Mouse (Mus musculus): Measurements from ENCODE around the gene Tada1. TPM values are rescaled to one million over a fixed set of nuclear protein-coding genes. Genes with fewer than 3 reads are reported as not detected.

Tada1 gene
- polyA plus RNA-seq, 1 experiment from 2014 or later, result 90.5 TPM

DNA sequence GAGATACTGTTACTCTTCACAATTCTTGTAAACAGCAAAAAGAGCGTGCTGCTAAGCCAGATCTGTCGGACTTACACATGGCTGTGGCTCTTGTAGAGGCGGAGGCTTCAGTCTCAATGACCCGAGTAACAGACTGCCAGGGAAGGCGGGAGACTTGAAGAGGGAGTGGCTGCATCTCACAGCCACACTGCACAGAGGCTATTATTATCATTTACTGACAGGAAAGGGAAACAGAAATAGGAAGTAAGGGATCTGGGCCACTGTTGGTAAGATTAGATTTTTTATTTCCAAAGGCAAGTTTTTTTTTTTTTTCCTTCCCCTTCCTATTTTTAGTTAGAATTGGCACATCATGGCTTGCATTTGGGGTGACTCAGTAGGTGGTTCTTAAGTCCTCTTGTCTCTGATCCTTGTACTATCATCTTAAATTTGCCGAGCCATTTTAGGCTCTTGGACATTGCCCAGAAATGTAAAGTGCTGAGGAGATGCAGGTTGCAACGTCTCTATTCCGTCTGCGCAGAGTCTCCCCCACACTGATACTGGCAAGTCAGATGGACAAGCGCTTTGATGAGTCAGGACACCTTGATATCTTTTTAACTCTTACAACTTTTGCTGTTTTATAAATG, 51.0 kb downstream of the Tada1 start:
- Histone ChIP-seq H3K4me1 (no peaks in the 10 kb centered on the region), H3K4me3 (no peak overlapping the region), H3K27me3 (replicated peaks) (no peaks in the 10 kb centered on the region), H3K36me3 (replicated peaks) (no peaks in the 10 kb centered on the region), H3K9ac (no peak overlapping the region), H3K27ac (no peak overlapping the region), H3K9me3 (no peaks in the 10 kb centered on the region), H3K4me2 (no peak overlapping the region)
- ATAC-seq (replicated peaks), result no peak; the same call in 1 of the 2 replicates
- WGBS, result 65% methylated on average over 10 of the region's 10 CpGs

DNA sequence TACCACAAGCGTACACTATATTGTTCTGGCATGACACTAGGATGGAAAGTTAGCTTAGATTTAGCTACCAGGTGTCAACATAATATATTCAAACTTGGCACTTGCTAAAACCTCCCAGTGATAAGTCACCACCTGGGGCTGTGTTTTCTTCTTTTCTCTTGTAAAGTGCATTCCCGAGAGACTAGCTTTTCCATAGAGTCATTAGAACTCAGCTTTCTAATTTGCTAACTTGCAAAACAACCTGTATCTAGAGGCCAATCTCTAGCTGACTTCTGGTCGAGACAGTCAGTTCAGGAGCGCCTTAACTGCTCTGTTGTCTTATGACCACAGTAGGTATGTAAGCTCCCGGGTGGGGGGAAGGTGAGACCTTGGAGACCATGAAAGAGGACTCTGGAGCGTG, 60.5 kb downstream of the Tada1 start:
- Histone ChIP-seq H3K27ac (no peak overlapping the region), H3K9ac (no peak overlapping the region), H3K36me3 (replicated peaks) (no peaks in the 10 kb centered on the region), H3K4me2 (no peak overlapping the region), H3K4me3 (no peak overlapping the region), H3K9me3 (no peaks in the 10 kb centered on the region), H3K27me3 (replicated peaks) (no peaks in the 10 kb centered on the region), H3K4me1 (no peaks in the 10 kb centered on the region)
- ATAC-seq (replicated peaks), result no peak
- WGBS, result 66% methylated on average over 6 of the region's 6 CpGs

DNA sequence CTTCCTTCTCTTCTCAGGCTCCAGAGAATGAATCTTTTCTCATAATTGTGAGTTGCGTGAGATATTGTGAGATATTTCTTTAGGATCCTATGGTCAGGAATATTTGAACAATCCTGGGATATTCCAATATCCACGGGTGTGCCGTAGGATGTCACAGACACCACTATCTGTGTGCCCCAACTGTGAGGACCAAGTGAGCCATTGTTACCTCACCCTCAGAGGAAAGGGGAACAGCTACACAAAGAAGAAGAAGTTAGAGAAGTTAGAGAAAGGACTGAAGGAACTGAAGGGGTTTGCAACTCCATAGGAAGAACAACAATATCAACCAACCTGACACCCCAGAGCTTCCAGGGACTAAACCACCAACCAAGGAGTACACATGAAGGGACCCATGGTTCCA, 63.1 kb downstream of the Tada1 start:
- Histone ChIP-seq H3K9ac (no peak overlapping the region), H3K4me3 (no peak overlapping the region), H3K4me2 (no peak overlapping the region), H3K9me3 (no peaks in the 10 kb centered on the region), H3K27me3 (replicated peaks) (no peaks in the 10 kb centered on the region), H3K36me3 (replicated peaks) (no peaks in the 10 kb centered on the region), H3K27ac (no peak overlapping the region), H3K4me1 (no peaks in the 10 kb centered on the region)
- WGBS, result 91% methylated on average over 3 of the region's 3 CpGs
- no peak for ATAC-seq (replicated peaks)

Other genes starting within 250 kb of the Tada1 start
- gene Gpa33, start 248.9 kb upstream of the Tada1 start, polyA plus RNA-seq (2015; fragmentation: Nextera tagmentation; extraction: Ambion mirVana), result 0.10 TPM in 1 of 2 replicates, not detected in the other
- 0.14 TPM in 1 of 2 replicates, not detected in the other for gene Mael, start 140.3 kb upstream of the Tada1 start, polyA plus RNA-seq (2015; fragmentation: Nextera tagmentation; extraction: Ambion mirVana)
- 6.1 and 6.2 TPM in 2 replicates for gene Ildr2, start 125.0 kb upstream of the Tada1 start, polyA plus RNA-seq (2015; fragmentation: Nextera tagmentation; extraction: Ambion mirVana)
- gene Pogk, start 30.8 kb downstream of the Tada1 start, polyA plus RNA-seq (2015; fragmentation: Nextera tagmentation; extraction: Ambion mirVana), result 36.7 and 41.3 TPM in 2 replicates
- gene Gm4846, start 118.5 kb downstream of the Tada1 start, polyA plus RNA-seq (2015; fragmentation: Nextera tagmentation; extraction: Ambion mirVana), result not detected in 2 replicates